Mouse (Mus musculus): ENCODE measurements at regions not wholly inside any gene's neighbourhood (a gene's known extent, or its start where the extent isn't known, plus 50 kb on each side); places are given as distances from the start of the nearest gene placed in this dataset.

- DNase-seq, result no peak
These were observed 436.3 kb upstream of the 3110018I06Rik start for GRCm38 (mm10) chr12:107052136-107052535.

DNA sequence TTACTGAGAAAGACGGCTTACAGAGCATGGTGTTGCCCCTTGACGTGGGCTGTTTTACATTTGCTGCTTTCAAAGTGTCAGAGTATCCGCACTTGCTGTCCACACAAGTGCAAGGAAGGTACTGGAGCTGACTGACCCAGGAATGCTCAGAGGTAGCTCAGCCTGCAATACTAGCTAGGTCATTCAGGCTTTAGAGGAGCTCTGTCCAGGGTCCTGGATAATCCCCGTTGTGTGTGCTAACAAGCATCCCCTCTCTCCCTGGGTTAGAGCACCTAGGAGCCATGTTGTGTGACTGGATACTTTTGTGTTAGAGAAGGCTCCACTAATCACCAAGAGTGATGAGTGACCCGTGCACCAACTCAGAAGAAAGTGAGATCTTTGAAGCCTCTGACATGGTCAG is 431.9 kb upstream of the 3110018I06Rik start:
- DNase-seq, result no peak

DNA sequence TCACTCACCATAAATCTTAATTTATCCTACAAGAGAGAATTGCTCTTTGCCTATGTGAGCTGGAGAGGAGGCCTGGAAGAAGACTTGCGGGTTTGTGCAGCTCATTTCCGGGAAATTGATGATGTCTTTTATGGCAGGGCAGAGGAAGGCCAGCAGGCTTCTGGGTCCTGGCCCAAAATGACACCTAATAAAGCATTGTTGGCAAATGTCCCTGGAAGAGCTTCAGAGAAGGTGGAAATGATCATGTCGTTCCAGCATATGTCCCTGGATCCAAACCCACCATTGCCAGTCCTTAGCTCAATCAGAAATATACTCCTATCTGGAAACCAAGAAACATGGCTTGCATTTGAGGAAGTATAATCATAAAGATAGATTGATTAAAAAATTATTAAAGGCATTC is 427.9 kb upstream of the 3110018I06Rik start:
- DNase-seq, result no peak

GRCm38 (mm10) chr12:107067346-107067745 is 421.1 kb upstream of the 3110018I06Rik start:
- DNase-seq, result no peak

GRCm38 (mm10) chr12:107082541-107082940 is 405.9 kb upstream of the 3110018I06Rik start:
- DNase-seq, result no peak

DNA sequence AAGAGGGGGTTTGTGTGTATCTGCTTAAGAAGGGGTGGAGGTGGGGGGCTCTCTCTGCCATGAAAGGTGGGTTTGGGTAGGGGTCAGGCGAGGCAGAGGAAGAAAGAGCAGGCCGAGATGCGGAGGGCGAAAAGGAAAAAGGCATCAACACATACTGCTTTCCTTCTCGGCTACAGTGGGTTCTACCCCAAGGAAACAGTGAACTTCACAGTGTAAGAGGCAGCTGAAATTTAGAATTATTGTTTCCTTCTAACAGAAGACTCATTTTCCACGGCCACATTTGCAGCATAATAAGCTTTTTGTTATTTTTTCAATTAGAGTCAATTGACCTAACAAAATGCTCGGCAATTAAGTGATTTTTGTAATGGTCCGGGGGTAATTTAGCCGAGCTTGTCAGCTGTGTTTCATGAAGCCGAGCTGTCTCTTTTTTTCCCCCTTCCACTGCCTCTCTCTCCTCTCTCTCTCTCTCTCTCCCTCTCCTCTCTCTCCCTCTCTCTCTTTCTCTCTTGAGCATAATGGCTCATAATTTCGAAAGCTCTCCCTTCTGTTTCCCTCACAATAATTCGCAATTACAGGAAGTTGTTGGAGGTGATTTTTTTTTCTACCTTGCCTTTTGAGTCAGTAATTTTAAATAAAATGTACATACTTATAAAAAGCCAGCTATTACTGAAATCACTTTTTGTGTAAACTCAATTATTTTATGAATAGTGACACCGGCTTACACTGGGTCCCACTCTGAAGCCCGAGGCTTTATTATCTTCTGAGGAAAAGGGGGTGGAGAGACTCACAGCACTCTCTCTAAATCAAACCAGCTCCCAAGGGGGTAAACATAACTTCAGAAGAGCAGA is 403.1 kb upstream of the 3110018I06Rik start:
- no peak for DNase-seq

DNA sequence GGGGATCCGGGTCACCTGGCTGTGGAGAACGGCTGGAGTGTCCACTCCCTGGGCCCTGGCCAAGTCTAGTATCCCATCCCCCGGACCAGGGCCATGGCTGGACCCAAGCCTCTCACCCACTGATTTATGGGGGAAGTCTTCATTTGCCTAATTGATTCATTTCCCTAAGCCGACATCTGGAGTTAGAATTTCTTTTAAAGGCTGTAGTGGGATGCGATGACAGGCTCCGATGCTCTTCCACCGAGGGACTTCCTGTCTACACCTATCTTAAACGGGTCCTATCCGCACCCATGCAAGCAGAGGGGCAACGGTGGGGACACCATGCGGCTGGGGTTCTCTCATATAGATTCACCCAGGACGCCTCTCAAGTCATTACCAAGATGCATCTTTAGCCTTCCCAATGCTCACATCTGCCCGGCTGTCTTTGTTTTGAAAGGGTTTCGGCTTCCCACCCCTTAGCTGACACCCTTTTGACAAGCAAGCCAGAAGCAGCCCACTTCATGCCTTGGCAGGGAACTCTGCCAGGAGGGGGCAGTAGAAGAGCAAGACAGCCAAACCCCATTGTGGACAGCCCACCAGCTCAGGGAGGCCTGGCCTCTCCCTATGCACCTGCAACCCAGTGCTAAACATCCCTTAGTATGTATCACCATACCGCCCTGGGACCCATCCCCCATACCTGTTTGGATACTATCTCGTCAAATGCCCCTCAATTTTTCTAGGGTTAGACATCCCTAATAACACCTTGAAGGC is 402.4 kb upstream of the 3110018I06Rik start:
- peak; percentile 39 for DNase-seq

DNA sequence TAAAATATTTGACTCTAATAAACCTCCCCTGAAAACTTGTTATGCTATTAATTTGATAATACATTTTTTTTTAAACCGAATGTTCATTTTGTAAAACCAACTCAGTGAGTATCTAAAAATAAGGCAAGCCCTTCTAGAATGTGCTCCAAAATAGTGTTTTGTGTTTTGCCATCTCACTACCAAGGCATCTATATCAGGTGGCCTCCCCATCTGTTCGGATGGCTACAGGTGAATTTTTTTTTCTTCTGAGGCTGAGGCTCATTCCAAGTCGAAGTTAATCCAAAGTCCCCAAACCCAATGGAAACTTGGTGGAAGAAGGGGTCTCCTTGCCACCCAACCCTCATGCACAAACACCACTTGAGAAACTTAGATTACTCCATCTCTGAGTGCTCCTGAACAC is 396.3 kb upstream of the 3110018I06Rik start:
- DNase-seq, result no peak

DNA sequence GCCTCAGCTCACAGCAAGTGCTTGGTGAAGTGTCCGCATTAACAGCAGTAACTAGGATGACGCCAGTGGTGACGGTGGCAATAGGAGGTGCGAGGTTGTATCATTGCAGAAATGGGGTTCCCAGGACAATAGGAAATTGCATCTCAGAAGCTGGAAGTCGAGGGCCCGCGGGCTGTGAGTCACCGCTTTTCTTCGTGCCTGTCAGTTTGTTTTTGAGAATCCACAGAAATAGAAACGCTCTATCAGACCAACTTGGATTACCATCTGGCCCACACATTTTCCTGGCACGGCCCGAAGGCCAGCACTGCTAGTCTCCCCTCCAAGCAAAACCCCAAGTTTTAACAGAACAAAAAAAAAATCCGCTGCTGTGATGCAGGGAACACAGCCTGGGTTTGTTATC is 395.1 kb upstream of the 3110018I06Rik start:
- DNase-seq, result no peak

DNA sequence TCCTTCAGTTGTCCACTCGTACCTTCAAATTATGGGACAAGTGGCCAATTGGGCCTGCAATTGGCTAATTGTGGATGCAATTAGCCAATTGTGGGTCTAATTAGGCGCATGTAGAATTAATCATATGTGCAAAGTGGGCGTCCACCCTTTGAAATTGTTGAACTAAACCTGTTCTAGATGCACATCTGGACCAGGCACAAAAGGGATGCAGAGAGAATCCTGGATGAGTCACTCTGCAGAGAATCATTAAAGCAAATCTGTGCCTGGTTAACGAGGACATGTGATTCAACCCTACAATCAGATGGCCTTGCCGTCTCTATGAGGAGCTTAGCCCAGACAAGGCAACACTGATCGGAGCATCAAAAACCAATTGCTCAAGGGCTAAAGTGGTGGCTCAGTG is 393.0 kb upstream of the 3110018I06Rik start:
- DNase-seq, result no peak

- DNase-seq, result no peak
These were observed 383.9 kb upstream of the 3110018I06Rik start for GRCm38 (mm10) chr12:107104570-107104969.

DNA sequence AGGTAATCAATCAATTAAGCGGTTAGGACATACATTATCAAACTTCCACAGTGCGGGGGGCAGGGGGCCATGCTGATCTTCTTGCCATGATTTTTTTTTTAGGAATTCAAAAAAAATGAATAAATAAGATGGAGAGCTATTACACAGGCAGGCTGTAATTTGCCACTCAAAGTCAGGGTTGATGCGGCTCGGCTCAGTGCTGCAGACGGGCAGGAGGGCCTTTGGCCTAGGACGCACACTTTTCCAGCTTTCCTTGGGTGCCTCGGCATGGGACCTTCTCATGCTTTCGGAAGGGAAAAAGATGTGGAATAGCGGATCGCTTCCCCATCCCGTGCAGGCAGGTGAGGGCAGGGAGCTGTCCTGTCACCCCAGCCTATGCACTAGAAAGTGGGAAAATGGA is 383.4 kb upstream of the 3110018I06Rik start:
- no peak for DNase-seq

DNA sequence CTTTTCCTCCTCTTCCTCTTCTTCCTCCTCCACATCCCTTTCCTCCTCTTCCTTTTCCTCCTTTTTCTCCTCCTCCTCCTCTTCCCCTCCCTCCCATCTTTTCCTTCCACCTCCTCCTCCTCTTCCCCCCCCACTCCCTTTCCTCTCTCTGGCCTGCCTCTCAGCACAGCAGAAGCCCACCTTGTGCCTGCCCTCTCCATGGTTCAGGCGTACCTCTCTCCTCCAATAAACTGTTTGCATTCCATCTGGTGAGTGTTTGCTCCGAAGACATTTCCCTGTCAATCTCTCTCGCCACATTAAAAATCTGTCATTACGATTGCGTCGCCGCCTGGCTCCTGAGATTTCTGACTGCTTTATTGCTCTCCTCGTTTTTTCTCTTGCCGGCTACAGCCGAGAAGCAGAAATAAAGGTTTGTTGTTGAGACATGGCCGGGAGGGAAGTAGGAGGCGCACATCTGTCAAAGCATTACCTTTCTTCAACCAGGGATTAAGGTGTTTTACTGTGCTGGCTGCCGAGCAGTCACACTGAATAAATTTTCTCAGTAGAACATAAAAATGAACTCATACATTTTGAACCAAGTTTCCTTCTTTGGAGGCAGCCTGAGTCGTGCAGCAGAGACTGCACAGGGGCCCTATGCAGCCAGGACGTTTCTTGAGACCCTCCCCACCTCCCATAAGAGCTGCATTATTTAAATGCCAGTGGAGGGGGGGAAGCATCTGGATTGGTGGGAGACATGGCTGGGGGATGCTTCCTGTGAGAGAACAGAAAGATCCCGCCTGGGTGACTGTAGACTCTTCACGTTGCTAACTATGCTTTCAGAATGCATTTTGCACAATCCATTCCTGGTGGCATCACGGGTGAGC is 376.3 kb upstream of the 3110018I06Rik start:
- no peak for DNase-seq

DNA sequence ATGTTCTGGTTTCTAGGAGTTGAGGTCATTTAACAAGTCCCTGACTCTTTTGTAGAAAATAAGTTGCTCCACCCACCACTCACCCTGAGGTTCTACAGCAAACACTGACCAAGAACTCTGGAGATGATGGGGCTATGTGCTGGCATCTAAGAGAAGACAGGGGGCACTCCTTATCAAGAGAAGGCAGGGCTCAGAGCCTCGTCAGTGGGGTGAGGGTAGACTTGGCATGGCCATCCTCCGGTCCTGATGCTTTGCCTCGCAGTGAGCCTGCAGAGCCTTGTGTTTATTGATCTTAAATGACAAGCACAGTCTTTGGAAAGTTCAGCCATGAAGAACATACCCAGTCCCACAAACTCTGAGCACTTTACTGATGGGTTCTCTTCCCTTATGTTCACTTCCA is 370.1 kb upstream of the 3110018I06Rik start:
- no peak for DNase-seq

DNA sequence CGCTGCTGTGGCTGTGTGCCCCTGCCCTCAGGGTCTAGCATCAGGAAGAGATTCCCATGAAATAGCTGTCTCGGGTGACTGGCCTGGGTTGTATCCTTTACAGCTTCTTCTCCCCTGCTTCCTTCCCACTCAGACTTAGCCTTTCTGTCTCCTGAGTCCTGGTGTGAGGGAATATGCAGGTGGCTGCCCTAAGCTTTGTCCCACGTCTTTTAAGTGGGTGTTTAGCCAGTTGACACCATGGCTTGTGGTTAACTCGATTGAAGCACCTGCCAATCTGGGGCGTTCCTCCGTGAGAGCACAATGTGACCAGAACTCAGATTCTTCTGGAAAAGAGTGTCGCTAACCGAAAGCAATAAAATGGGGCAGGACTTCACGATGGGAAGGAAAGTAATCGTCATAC is 369.4 kb upstream of the 3110018I06Rik start:
- DNase-seq, result no peak

- no peak for DNase-seq
These were observed 367.8 kb upstream of the 3110018I06Rik start for GRCm38 (mm10) chr12:107120486-107121186.

GRCm38 (mm10) chr12:107121990-107122389 is 366.4 kb upstream of the 3110018I06Rik start:
- DNase-seq, result no peak

- no peak for DNase-seq
These were observed 364.8 kb upstream of the 3110018I06Rik start for GRCm38 (mm10) chr12:107123661-107124060.

DNA sequence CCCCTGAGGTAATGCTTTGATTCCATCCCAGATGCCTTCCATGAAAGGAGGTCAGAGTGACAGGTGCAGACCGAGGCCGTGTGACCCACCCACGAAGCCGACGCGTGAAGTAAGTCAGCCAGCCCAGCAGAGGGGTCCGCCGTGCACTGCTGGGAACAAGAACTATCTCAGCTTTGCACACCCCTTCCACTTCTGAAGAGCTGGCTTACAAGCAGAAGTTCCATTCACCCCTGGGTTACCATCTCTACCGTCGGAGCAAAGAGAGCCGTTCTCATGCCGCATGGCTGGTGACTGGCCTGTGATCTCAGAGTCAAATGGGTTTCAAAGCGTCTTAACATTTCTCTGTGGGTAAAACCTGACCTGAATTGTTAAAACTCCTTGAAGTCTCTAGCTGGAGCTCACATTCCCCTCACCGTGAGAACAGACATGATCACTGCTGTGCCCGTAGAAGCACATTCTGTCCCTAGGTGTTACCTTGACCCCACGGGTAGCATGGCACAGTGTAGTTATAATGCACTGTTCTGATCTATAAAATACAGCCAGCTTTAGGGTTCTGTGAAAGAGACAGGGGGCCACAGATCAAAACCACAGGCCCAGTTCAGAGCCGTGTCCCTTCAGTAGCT is 364.1 kb upstream of the 3110018I06Rik start:
- no peak for DNase-seq

DNA sequence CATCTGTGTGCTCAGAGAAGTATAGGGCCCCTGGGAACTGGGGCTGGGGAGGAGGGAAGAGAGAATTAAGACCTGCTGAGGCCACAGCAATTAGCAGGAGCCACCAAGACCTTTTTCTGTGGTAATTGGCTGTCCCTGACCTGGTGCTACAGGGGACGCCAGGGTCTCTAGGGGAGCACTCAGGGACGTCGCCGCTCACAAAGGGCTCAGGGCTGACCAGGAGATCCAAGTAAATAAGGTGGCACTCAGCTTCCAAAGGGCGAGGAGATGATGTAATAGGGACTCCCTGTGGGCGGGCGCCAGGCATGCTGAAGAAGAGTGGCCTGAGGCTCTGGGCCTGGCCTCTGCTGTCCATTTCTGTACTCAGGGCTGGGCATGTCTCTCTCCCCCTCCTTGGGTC is 363.2 kb upstream of the 3110018I06Rik start:
- DNase-seq, result no peak

DNA sequence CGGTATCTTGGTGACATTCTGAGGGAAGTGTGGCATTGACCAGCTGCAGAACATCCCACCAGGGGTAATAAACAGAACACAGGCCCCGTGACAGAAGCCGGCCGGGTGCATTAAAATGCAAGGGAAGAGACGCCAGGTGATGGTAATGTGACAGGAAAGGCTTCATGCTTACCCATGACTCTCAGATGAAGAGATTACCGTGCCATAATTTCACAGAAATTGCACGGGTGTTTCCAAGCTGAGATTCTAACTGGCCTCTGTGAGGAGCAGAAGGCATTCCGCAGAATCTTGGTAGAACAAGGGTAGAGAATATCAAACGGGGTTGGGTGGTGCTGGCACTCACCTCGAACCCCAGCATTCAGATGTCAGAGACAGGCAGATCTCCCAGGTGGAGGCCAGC is 362.4 kb upstream of the 3110018I06Rik start:
- no peak for DNase-seq

DNA sequence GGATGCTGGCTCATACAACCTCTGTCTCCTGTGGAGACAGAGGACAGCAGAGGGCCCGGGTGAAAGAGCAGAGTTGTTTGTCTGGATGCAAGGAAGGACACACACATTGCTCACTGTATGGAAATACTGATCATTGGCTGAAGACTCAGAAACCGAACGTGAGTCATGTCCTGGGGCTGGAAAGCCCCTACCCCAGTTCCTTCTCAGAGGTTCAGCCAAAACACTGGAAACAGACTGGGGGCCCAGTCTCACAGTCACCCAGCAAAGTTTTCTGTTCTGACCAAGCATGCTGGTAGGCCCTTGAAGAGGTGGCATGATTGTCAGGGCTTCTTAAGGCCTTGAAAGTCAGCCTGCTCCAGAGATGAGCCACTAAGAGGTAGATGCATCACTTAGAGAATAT is 360.8 kb upstream of the 3110018I06Rik start:
- DNase-seq, result no peak

Measured in lung, postnatal 14 days (tissue).